Mouse (Mus musculus) lung, embryonic 16.5 days (tissue): ENCODE results near the gene Sh3bp5. TPM values are rescaled to one million over a fixed set of nuclear protein-coding genes. Genes with fewer than 3 reads are reported as not detected.

Source experiments
- ATAC-seq: fragments of 200-750 bp; cut with Nextera tagmentation; 2 replicates; pipeline ENCODE4 v1.8.0; 2017; ENCODE audit warnings: low read depth, mild to moderate bottlenecking, moderate library complexity
- H3K27ac ChIP-seq: fragments of 300-500 bp; sonication (generic); 2 replicates; pipeline ENCODE4 v1.5.1; 2014; ENCODE audit warnings: mild to moderate bottlenecking, control low read depth, low read length
- H3K27me3 ChIP-seq: fragments of 300-500 bp; sonication (generic); 2 replicates; pipeline ENCODE4 v1.6.1; 2014; ENCODE audit warnings: low read depth, low read length, mixed read lengths; ENCODE audit not compliant: control insufficient read depth, insufficient read depth
- H3K36me3 ChIP-seq: fragments of 300-500 bp; sonication (generic); 2 replicates; pipeline ENCODE4 v1.6.1; 2014; ENCODE audit warnings: low read length; ENCODE audit not compliant: control insufficient read depth, insufficient read depth
- H3K4me1 ChIP-seq: fragments of 300-500 bp; sonication (generic); replicated peaks from 2 replicates; pipeline ENCODE4 v1.6.1; 2014; ENCODE audit warnings: low read length, mixed read lengths; ENCODE audit not compliant: control insufficient read depth, insufficient read depth
- H3K4me2 ChIP-seq: fragments of 300-500 bp; sonication (generic); 2 replicates; pipeline ENCODE4 v1.6.1; 2014; ENCODE audit warnings: low read depth, low read length, control low read depth
- H3K4me3 ChIP-seq: fragments of 300-500 bp; sonication (generic); 2 replicates; pipeline ENCODE4 v1.5.1; 2014; ENCODE audit warnings: mild to moderate bottlenecking, low read length, control low read depth
- H3K9ac ChIP-seq: fragments of 300-500 bp; sonication (generic); 2 replicates; pipeline ENCODE4 v1.6.1; 2014; ENCODE audit warnings: low read length, control low read depth
- H3K9me3 ChIP-seq: fragments of 300-500 bp; sonication (generic); 2 replicates; pipeline ENCODE4 v1.6.1; 2016; ENCODE audit warnings: low read length; ENCODE audit not compliant: control insufficient read depth
- WGBS: fragments of 180-500 bp; shearing (Covaris S2); extraction: QIAGEN DNeasy Blood & Tissue Kit; methylation state at CpG from one replicate; pipeline ENCODE4 v1.1.7; 2014; 5-methylcytosine and 5-hydroxymethylcytosine counted together
- polyA plus RNA-seq: library from polyadenylated mRNA; unstranded; fragments of >200 nt; fragmentation: Nextera tagmentation; extraction: Ambion mirVana; gene quantifications from 2 replicates; pipeline ENCODE4 v1.2.1, GENCODE M21; 2015

Sh3bp5 gene
- polyA plus RNA-seq, 1 experiment from 2014 or later: 27.3 TPM

DNA sequence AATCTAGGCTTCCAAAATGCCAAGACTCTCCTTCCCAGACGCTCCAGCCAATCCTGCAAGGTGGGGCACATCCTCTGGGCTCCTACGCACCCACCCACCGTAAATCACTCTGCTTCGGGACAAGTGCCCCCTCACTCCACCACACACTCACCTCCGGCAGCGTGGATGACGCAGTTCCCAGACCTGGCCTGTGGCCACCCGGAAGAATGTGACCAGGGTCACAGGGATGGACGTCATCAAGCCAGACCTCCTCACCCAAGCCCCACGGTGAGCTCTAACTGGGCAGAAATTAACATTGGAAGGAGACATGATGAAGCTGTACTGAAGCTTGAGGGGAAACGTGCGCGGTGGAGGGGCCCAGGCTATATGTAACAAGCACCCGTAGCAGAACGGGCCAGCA, 28.7 kb downstream of the Sh3bp5 start:
- H3K9ac ChIP-seq: no peak overlapping the region
- ATAC-seq: no peak
- H3K4me2 ChIP-seq: no peak overlapping the region
- H3K27me3 ChIP-seq: peaks cover 34% of the 10 kb centered on the region
- 68% methylated on average over 15 of the region's 15 CpGs for WGBS
- no peaks in the 10 kb centered on the region for H3K36me3 ChIP-seq
- no peak overlapping the region for H3K27ac ChIP-seq
- no peaks in the 10 kb centered on the region for H3K9me3 ChIP-seq
- H3K4me3 ChIP-seq: no peak overlapping the region
- H3K4me1 ChIP-seq: peaks cover 4% of the 10 kb centered on the region; the same call in 1 of the 2 replicates

DNA sequence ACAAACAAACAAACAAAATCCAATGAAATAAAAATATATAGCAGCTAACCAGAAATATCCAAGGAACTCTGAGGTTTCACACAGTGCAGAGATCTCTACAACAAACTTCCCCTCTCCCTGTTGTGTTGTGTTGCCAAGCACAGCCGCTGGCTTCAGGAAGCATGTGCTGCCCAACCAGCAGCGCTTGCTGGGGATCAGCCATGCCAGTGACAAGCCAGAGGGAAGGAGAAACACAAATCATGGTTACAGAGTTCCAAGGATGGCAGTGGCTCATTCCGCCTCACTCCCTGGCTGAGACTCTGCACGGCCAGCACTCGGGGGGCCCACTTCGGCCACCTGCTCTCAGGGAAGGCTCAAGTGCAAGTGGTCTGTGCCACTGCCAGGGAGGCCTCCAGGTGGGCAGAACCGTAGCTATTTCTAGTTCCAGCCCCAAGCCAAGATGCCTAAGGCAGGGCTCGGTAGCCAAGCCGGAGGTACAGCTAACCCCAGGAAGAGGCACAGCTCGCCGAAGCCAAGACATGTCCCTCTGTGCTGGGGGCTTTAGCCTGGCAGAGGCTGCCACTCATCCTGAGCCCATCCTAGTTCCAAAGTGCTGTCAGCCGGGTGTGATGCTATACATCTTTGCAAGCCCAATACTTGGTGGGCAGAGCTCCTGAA, 29.6 kb downstream of the Sh3bp5 start:
- Histone ChIP-seq H3K9me3 (no peaks in the 10 kb centered on the region), H3K36me3 (no peaks in the 10 kb centered on the region), H3K4me2 (no peak overlapping the region), H3K9ac (no peak overlapping the region), H3K27ac (no peak overlapping the region), H3K4me3 (no peak overlapping the region), H3K27me3 (peaks cover 26% of the 10 kb centered on the region), H3K4me1 (peaks cover 4% of the 10 kb centered on the region; the same call in 1 of the 2 replicates)
- ATAC-seq: no peak
- WGBS: 81% methylated on average over 12 of the region's 12 CpGs

DNA sequence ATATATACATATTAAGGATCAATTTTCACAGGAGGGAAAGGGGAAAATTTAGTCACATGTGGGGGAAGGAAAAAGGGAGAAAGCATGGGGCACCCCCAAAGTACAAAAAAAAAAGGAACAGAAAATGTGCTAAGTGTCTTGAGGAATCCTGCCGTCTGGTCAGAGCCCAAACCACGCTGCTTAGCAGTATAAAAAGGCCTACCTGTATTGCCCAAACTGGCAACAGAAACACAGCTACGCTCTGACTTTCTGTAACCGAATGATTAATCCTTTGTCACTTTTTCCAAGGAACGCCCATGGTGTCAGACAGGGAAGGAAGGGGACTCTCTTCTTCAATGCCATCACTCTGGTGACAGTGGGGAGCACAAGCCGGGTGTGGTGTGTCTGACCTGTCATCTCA, 30.2 kb downstream of the Sh3bp5 start:
- Histone ChIP-seq H3K27me3 (peaks cover 22% of the 10 kb centered on the region), H3K4me2 (no peak overlapping the region), H3K9ac (no peak overlapping the region), H3K9me3 (no peaks in the 10 kb centered on the region), H3K4me3 (no peak overlapping the region), H3K27ac (no peak overlapping the region), H3K36me3 (no peaks in the 10 kb centered on the region), H3K4me1 (peaks cover 4% of the 10 kb centered on the region; the same call in 1 of the 2 replicates)
- WGBS: 78% methylated on average over 6 of the region's 6 CpGs
- ATAC-seq: no peak

DNA sequence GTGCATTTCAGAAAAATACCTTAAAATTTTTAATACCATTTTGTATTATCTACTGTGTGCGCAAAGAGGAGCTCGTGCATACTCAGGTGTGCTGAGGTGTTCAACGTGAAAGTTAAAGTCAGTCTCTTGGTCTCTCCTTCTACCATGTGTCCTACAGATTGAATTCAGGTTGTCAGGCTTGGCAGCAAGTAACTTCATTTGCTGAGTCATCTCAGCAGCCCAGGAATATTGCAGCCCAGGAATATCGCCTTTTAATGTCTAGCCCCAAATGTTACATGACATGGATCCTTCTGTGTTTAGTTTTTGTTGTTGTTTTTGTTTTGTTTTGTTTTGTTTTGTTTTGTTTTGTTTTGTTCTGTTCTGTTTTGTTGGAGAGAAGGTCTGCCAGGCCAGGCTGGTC, 31.2 kb downstream of the Sh3bp5 start:
- no peaks in the 10 kb centered on the region for H3K9me3 ChIP-seq
- no peak overlapping the region for H3K27ac ChIP-seq
- H3K9ac ChIP-seq: no peak overlapping the region
- ATAC-seq: no peak
- H3K36me3 ChIP-seq: no peaks in the 10 kb centered on the region
- H3K27me3 ChIP-seq: peaks cover 19% of the 10 kb centered on the region
- WGBS: 86% methylated on average over 4 of the region's 4 CpGs
- no peak overlapping the region for H3K4me3 ChIP-seq
- no peak overlapping the region for H3K4me2 ChIP-seq
- peaks cover 4% of the 10 kb centered on the region; the same call in 1 of the 2 replicates for H3K4me1 ChIP-seq

DNA sequence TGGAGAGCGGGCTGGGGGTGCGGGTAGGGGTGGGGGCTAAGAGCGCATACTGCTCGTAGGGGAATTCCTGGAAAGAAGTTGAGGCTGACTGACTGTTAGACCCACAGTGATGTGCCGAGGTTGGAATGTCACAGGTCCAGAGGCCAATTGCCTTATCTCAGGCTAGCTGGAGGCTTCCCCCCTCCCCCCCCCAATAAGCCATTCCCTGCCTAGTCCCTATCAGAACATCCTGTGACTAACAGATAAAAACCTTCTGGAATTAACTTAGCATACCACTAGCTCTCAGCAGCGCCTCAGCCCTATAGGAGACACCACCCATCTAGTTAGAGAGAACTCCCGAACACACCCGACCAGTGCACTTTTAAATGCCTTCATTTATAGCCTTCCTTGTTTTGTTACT, 31.9 kb downstream of the Sh3bp5 start:
- no peak overlapping the region for H3K27ac ChIP-seq
- WGBS: 44% methylated on average over 8 of the region's 8 CpGs
- no peaks in the 10 kb centered on the region for H3K9me3 ChIP-seq
- H3K4me2 ChIP-seq: no peak overlapping the region
- H3K4me1 ChIP-seq: peaks cover 4% of the 10 kb centered on the region; the same call in 1 of the 2 replicates
- no peaks in the 10 kb centered on the region for H3K36me3 ChIP-seq
- H3K9ac ChIP-seq: no peak overlapping the region
- peak; percentile 51 for ATAC-seq
- H3K27me3 ChIP-seq: peaks cover 13% of the 10 kb centered on the region
- H3K4me3 ChIP-seq: no peak overlapping the region

DNA sequence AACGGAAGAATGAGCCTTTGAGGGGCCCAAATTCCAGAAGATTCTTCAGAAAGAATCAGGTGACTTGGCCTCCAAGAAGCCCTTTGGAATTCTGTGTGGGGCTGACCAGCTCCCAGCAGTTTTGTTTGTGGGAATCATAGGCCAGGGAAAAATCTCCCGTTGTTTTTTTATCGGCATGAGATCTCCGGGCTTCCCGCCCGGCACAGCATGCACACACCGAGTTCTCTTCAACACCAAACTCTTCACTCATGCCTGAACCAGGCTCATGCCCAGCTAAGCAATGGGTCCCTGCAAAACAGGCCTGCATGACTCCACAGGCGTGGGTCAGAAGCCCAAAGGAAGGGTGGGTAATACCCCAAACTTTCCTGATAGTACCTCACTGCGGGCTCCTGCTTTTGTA, 32.3 kb downstream of the Sh3bp5 start:
- no peak overlapping the region for H3K4me3 ChIP-seq
- WGBS: 45% methylated on average over 9 of the region's 9 CpGs
- H3K4me2 ChIP-seq: no peak overlapping the region
- H3K36me3 ChIP-seq: no peaks in the 10 kb centered on the region
- no peak overlapping the region for H3K27ac ChIP-seq
- H3K4me1 ChIP-seq: peaks cover 1% of the 10 kb centered on the region; the same call in 1 of the 2 replicates
- H3K27me3 ChIP-seq: peaks cover 11% of the 10 kb centered on the region
- H3K9ac ChIP-seq: no peak overlapping the region
- no peak for ATAC-seq
- no peaks in the 10 kb centered on the region for H3K9me3 ChIP-seq

DNA sequence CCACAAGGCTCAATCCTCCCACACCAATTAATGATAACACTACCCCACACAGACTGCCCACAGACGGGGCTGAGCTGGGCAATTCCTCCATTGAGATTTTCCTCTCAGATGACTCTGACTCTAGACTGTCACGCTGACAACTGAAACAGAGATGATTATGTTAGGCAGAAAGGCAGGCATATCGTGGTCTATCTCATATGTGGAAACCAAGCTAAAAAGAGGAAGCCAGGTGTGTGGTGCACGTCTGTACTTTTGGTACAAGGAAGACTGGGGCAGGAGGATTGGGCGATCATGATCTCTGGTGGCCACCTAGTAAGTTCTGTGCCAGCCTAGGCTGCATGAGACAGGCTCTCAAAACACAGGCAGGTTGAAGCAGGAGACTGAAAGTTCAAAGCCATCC, 33.2 kb downstream of the Sh3bp5 start:
- 74% methylated on average over 5 of the region's 5 CpGs for WGBS

DNA sequence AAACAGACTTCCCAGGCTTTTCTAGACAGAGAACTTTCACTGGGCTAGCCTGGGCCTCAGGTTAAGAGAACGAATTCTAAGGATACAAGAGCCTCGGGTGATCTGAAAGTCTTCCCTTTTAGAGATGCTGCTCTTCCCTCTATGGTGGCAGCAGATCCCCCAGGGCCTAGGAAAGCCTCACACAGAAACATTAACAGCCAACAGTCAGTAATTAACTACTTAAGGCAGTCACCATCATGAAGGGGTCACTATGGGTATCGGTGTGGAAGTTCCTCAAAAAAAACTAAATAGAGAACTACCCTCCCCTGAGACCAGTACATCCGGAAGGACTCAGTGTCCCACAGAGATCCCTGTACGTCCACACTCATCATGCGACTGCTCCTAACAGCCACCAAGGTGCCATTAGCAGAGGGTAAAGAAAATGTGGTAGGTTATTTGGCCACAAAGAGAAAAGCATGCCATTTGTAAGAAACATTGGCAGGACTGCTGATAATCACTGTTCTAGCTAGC, 33.9 kb downstream of the Sh3bp5 start:
- Histone ChIP-seq H3K4me3 (no peak overlapping the region), H3K9me3 (no peaks in the 10 kb centered on the region), H3K9ac (no peak overlapping the region), H3K27me3 (peaks cover 10% of the 10 kb centered on the region; the same call in 1 of the 2 replicates), H3K36me3 (no peaks in the 10 kb centered on the region), H3K27ac (no peak overlapping the region), H3K4me1 (peaks cover 8% of the 10 kb centered on the region), H3K4me2 (no peak overlapping the region)
- no peak for ATAC-seq
- 70% methylated on average over 6 of the region's 6 CpGs for WGBS

More for the DNA sequence above, 33.2 kb downstream of the Sh3bp5 start:
- no peak for ATAC-seq
- Histone ChIP-seq H3K4me2 (no peak overlapping the region), H3K9ac (no peak overlapping the region), H3K27me3 (peaks cover 10% of the 10 kb centered on the region; the same call in 1 of the 2 replicates), H3K4me1 (peaks cover 2% of the 10 kb centered on the region), H3K9me3 (no peaks in the 10 kb centered on the region), H3K4me3 (no peak overlapping the region), H3K36me3 (no peaks in the 10 kb centered on the region), H3K27ac (no peak overlapping the region)

DNA sequence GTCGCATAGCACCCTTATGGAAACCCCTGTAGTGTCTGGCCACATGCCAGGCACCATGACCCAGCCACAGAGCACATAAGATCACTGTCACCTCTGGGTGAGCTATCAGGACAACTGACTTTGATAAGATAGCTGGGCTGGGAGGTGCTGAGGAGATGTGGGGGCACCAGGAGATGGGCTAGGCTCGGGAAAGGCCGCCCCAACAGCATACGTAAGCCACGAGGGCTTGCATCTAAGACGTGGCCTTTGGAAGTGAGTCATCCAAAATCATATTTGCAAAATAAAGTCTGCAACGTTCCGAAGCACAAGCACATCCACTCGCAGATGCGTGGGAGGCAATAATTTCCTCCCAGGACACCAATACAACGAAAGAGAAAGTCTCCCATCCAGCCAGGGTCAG, 35.0 kb downstream of the Sh3bp5 start:
- WGBS: 58% methylated on average over 11 of the region's 11 CpGs
- no peaks in the 10 kb centered on the region for H3K36me3 ChIP-seq
- H3K27me3 ChIP-seq: peaks cover 10% of the 10 kb centered on the region; the same call in 1 of the 2 replicates
- H3K9ac ChIP-seq: no peak overlapping the region
- H3K9me3 ChIP-seq: no peaks in the 10 kb centered on the region
- H3K4me1 ChIP-seq: peaks cover 8% of the 10 kb centered on the region
- no peak overlapping the region for H3K4me3 ChIP-seq
- H3K4me2 ChIP-seq: no peak overlapping the region
- no peak overlapping the region for H3K27ac ChIP-seq
- no peak for ATAC-seq
